Mouse (Mus musculus) spleen, adult 12 weeks (tissue): ENCODE data around the gene Gm20388.
A peak's percentile ranks its signal among the peaks of the same experiment; 100 is the strongest.

ENCODE experiments used
- DNase-seq: peaks from one replicate; pipeline ENCODE4 v3.0.0; 2022; ENCODE audit warnings: low spot score

Gm20388 gene

GRCm38 (mm10) chr8:122931834-122932560, 3021.4 kb downstream of the Gm20388 start:
- no peak for DNase-seq

- DNase-seq: no peak
Observed at GRCm38 (mm10) chr8:122932561-122932959, 3021.9 kb downstream of the Gm20388 start.

- DNase-seq: no peak
Observed at GRCm38 (mm10) chr8:122933973-122934372, 3023.3 kb downstream of the Gm20388 start.

GRCm38 (mm10) chr8:122935118-122935517, 3024.5 kb downstream of the Gm20388 start:
- DNase-seq: no peak

GRCm38 (mm10) chr8:122935912-122936311, 3025.3 kb downstream of the Gm20388 start:
- no peak for DNase-seq

- peak; percentile 24 for DNase-seq
Observed at GRCm38 (mm10) chr8:122937545-122938053, 3027.0 kb downstream of the Gm20388 start.

- DNase-seq: no peak
Observed at GRCm38 (mm10) chr8:122938170-122938569, 3027.5 kb downstream of the Gm20388 start.

- DNase-seq: no peak
Observed at GRCm38 (mm10) chr8:122938591-122938990, 3027.9 kb downstream of the Gm20388 start.

- DNase-seq: no peak
Observed at GRCm38 (mm10) chr8:122942803-122943713, 3032.4 kb downstream of the Gm20388 start.

GRCm38 (mm10) chr8:122945775-122946174, 3035.1 kb downstream of the Gm20388 start:
- no peak for DNase-seq

GRCm38 (mm10) chr8:122949701-122950100, 3039.1 kb downstream of the Gm20388 start:
- DNase-seq: no peak

- no peak for DNase-seq
Observed at GRCm38 (mm10) chr8:122951456-122951855, 3040.8 kb downstream of the Gm20388 start.

GRCm38 (mm10) chr8:122953028-122953427, 3042.4 kb downstream of the Gm20388 start:
- DNase-seq: no peak

- DNase-seq: no peak
Observed at GRCm38 (mm10) chr8:122954090-122954799, 3043.6 kb downstream of the Gm20388 start.

- DNase-seq: no peak
Observed at GRCm38 (mm10) chr8:122955195-122955594, 3044.6 kb downstream of the Gm20388 start.

- DNase-seq: no peak
Observed at GRCm38 (mm10) chr8:122955997-122956396, 3045.4 kb downstream of the Gm20388 start.

- DNase-seq: no peak
Observed at GRCm38 (mm10) chr8:122960323-122960722, 3049.7 kb downstream of the Gm20388 start.

- no peak for DNase-seq
Observed at GRCm38 (mm10) chr8:122960932-122961331, 3050.3 kb downstream of the Gm20388 start.

GRCm38 (mm10) chr8:122961458-122961857, 3050.8 kb downstream of the Gm20388 start:
- no peak for DNase-seq

- no peak for DNase-seq
Observed at GRCm38 (mm10) chr8:122962046-122962445, 3051.4 kb downstream of the Gm20388 start.

- no peak for DNase-seq
Observed at GRCm38 (mm10) chr8:122966638-122967037, 3056.0 kb downstream of the Gm20388 start.

- DNase-seq: no peak
Observed at GRCm38 (mm10) chr8:122968145-122968544, 3057.5 kb downstream of the Gm20388 start.
